Mouse (Mus musculus) midbrain, embryonic 12.5 days (tissue): Measurements from ENCODE around the gene Akap13. TPM values are rescaled to one million over a fixed set of nuclear protein-coding genes. Genes with fewer than 3 reads are reported as not detected.

Source experiments
- ATAC-seq: fragments of 200-750 bp; cut with Nextera tagmentation; 2 replicates; pipeline ENCODE4 v1.8.0; 2017; ENCODE audit warnings: low read depth, moderate TSS enrichment, moderate library complexity; ENCODE audit not compliant: low FRiP score
- H3K27ac ChIP-seq: fragments of 300-500 bp; sonication (generic); replicated peaks from 2 replicates; pipeline ENCODE4 v1.5.1; 2016; ENCODE audit warnings: mild to moderate bottlenecking
- H3K27me3 ChIP-seq: fragments of 300-500 bp; sonication (generic); 2 replicates; pipeline ENCODE4 v1.6.1; 2016; ENCODE audit warnings: mild to moderate bottlenecking
- H3K36me3 ChIP-seq: fragments of 300-500 bp; sonication (generic); 2 replicates; pipeline ENCODE4 v1.6.1; 2016
- H3K4me1 ChIP-seq: fragments of 300-500 bp; sonication (generic); 2 replicates; pipeline ENCODE4 v1.6.1; 2016
- H3K4me2 ChIP-seq: fragments of 300-500 bp; sonication (generic); replicated peaks from 2 replicates; pipeline ENCODE4 v1.6.1; 2016; ENCODE audit warnings: mild to moderate bottlenecking, moderate library complexity
- H3K4me3 ChIP-seq: fragments of 300-500 bp; sonication (generic); 2 replicates; pipeline ENCODE4 v1.5.1; 2016; ENCODE audit warnings: mild to moderate bottlenecking
- H3K9ac ChIP-seq: fragments of 300-500 bp; sonication (generic); replicated peaks from 2 replicates; pipeline ENCODE4 v1.6.1; 2016; ENCODE audit warnings: mild to moderate bottlenecking, moderate library complexity
- H3K9me3 ChIP-seq: fragments of 300-500 bp; sonication (generic); 2 replicates; pipeline ENCODE4 v1.6.1; 2016; ENCODE audit warnings: mild to moderate bottlenecking
- WGBS: fragments of 180-500 bp; shearing (Covaris S2); methylation state at CpG from one replicate; pipeline ENCODE4 v1.1.7; 2016; 5-methylcytosine and 5-hydroxymethylcytosine counted together
- polyA plus RNA-seq: library from polyadenylated mRNA; unstranded; fragments of >200 nt; fragmentation: Nextera tagmentation; extraction: Ambion mirVana; gene quantifications from 2 replicates; pipeline ENCODE4 v1.2.1, GENCODE M21; 2016

Akap13 gene
- polyA plus RNA-seq, 1 experiment from 2014 or later = 32.9 TPM

DNA sequence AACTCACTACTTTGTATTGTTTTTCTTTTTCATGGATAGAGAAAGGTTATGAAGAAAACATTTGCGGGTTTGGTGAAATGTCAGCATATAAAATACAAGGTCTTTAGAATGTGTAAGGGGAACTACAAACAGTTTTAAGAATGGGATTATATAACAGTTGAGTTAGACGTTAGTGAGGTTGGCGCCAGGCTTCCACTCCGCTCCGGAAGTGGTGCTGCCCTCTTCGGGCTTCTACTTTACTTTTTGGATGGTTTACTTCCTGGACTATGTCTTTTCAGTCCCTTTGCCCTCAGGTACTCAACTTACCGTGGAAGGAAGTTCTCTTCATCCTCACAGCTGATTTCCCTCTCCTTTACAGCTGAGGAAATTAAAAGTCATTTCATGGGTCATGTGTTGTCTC, 43.9 kb downstream of the Akap13 start:
- no peaks in the 10 kb centered on the region for H3K9me3 ChIP-seq
- H3K27me3 ChIP-seq = no peaks in the 10 kb centered on the region
- no peak overlapping the region for H3K4me3 ChIP-seq
- no peak overlapping the region for H3K9ac ChIP-seq
- H3K36me3 ChIP-seq = no peaks in the 10 kb centered on the region
- 0 out of 2 replicates have a peak, but pooled peaks cover 3% of the 10 kb centered on the region for H3K4me1 ChIP-seq
- ATAC-seq = no peak
- no peak overlapping the region for H3K4me2 ChIP-seq
- WGBS = 86% methylated on average over 7 of the region's 7 CpGs
- H3K27ac ChIP-seq = no peak overlapping the region

DNA sequence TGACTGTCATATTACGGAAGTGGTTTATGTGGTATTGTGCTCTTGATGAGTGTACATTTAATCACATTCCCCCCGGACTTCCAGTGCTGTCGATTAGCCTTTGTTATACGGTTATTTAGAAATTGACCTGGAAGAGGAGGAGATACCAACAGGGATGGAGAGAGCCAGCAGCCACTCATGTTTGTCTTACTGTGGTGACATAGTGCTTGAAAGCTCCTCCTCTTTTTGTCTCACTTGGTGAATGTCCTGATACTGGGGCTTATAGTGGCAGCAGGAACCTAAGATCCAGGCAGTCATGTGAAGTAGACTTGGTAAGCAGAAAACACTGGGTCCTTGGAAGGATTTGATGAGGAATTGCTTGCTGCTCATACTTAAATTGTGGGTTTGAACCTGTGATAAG, 44.8 kb downstream of the Akap13 start:
- H3K4me2 ChIP-seq = no peak overlapping the region
- no peak overlapping the region for H3K9ac ChIP-seq
- H3K9me3 ChIP-seq = no peaks in the 10 kb centered on the region
- 0 out of 2 replicates have a peak, but pooled peaks cover 3% of the 10 kb centered on the region for H3K4me1 ChIP-seq
- 92% methylated on average over 4 of the region's 4 CpGs for WGBS
- H3K4me3 ChIP-seq = no peak overlapping the region
- ATAC-seq = no peak
- no peak overlapping the region for H3K27ac ChIP-seq
- no peaks in the 10 kb centered on the region for H3K27me3 ChIP-seq
- no peaks in the 10 kb centered on the region for H3K36me3 ChIP-seq

DNA sequence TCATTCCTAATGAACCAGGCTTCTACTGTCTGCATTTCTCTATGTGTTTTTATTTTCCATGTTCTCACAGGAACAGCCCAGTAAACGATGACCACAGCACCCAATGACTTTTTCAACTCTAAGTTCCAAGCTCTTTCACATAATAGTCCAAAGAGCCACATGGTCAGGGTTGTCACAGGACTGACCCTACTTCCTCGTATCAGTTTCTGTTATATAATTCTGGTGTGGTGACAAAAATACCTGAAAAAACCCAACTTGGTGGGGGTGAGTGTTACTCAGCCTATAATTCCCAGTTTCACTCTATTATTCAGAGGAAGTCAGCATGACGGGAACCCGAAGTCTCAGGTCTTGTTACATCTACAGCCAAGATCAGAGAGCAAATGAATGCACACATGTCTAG, 45.5 kb downstream of the Akap13 start:
- no peak overlapping the region for H3K4me3 ChIP-seq
- no peak for ATAC-seq
- no peaks in the 10 kb centered on the region for H3K36me3 ChIP-seq
- H3K9me3 ChIP-seq = no peaks in the 10 kb centered on the region
- H3K9ac ChIP-seq = no peak overlapping the region
- H3K27me3 ChIP-seq = no peaks in the 10 kb centered on the region
- H3K27ac ChIP-seq = no peak overlapping the region
- 0 out of 2 replicates have a peak, but pooled peaks cover 3% of the 10 kb centered on the region for H3K4me1 ChIP-seq
- no peak overlapping the region for H3K4me2 ChIP-seq
- WGBS = 93% methylated on average over 4 of the region's 4 CpGs

DNA sequence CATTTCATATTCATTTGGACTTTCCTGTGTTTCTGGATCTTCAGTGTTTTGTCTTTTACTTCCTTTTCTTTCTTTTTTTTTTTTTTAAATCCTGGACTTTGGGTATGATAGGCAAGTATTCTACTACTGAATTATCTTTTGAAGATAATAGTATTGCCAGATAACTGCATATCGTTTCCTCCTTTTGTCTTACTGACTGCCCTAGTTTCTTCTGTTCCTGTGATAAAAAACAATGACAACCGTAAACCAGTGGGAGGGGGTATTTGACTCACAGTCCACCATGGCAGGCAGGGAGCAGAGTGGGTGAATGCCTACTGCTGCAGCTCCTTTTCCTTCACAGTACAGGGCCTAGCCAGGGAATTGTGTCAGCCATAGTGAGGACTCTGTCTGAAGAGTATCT, 49.2 kb downstream of the Akap13 start:
- H3K27me3 ChIP-seq = no peaks in the 10 kb centered on the region
- H3K36me3 ChIP-seq = no peaks in the 10 kb centered on the region
- 76% methylated on average over 2 of the region's 2 CpGs for WGBS
- H3K4me1 ChIP-seq = no peaks in the 10 kb centered on the region
- no peaks in the 10 kb centered on the region for H3K9me3 ChIP-seq
- no peak overlapping the region for H3K9ac ChIP-seq
- no peak for ATAC-seq
- H3K4me2 ChIP-seq = no peak overlapping the region
- H3K4me3 ChIP-seq = no peak overlapping the region
- no peak overlapping the region for H3K27ac ChIP-seq

DNA sequence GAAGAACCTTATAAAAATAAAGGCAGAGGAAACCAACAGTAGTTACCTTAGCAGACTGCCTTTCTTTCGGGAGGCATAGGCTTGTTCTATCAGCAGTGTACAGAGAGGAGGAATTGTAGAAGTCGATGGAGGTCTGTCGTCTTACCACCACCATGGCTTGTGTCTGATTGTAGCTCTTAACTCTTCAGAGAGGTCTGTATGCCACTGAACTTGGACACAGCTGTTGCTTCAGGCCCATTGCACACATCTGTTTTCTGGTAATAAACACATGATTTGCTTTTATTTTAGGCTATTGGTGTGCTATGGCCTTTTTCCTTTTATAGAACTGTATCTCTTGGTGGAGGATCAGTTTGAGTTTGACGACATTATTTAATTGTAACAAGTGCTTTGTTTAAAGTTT, 51.3 kb downstream of the Akap13 start:
- no peaks in the 10 kb centered on the region for H3K27me3 ChIP-seq
- no peak overlapping the region for H3K4me3 ChIP-seq
- no peak for ATAC-seq
- H3K4me2 ChIP-seq = no peak overlapping the region
- H3K9ac ChIP-seq = no peak overlapping the region
- no peaks in the 10 kb centered on the region for H3K4me1 ChIP-seq
- no peaks in the 10 kb centered on the region for H3K9me3 ChIP-seq
- 88% methylated on average over 4 of the region's 4 CpGs for WGBS
- no peak overlapping the region for H3K27ac ChIP-seq
- H3K36me3 ChIP-seq = no peaks in the 10 kb centered on the region

DNA sequence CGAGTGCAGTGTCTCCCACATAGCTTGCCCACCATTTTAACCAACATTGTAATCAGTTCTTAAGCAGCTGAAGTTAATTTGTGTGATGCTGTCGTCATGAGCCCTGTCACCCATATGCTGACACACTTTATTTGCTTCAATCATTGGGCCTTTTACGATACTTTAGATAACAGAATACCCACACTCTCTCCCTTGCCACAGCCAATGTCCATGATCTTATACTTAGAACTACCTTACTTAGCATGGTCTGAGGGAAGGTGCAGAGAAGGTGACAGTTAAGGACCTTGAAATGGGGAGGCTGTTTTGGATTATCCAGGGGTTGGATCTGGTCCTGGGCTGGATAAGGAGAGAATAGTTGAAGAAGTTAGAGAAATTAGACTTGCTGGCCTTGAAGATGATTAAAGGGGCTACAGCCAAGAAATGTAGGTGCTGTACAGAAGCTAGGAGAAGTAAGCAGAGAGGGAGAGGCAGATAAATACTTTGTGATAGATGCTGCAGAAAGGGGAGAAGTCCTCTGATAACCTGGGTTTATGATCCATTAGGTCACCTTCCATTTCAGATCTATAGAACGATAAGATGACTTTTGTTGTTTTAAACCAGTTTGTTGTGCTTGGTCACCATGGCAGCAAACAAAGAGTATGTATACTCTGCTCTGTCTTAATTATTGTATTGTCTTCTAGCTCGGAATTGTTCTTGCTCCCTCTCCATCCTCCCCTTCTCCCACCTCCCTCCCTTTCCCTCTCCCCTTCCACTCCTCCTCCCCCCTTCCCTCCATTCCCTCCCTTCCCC, 53.9 kb downstream of the Akap13 start:
- no peak overlapping the region for H3K4me3 ChIP-seq
- H3K36me3 ChIP-seq = no peaks in the 10 kb centered on the region
- no peak for ATAC-seq
- H3K9me3 ChIP-seq = no peaks in the 10 kb centered on the region
- no peak overlapping the region for H3K4me2 ChIP-seq
- H3K9ac ChIP-seq = no peak overlapping the region
- WGBS = 75% methylated on average over 5 of the region's 5 CpGs
- no peaks in the 10 kb centered on the region for H3K27me3 ChIP-seq
- H3K4me1 ChIP-seq = no peaks in the 10 kb centered on the region
- no peak overlapping the region for H3K27ac ChIP-seq

DNA sequence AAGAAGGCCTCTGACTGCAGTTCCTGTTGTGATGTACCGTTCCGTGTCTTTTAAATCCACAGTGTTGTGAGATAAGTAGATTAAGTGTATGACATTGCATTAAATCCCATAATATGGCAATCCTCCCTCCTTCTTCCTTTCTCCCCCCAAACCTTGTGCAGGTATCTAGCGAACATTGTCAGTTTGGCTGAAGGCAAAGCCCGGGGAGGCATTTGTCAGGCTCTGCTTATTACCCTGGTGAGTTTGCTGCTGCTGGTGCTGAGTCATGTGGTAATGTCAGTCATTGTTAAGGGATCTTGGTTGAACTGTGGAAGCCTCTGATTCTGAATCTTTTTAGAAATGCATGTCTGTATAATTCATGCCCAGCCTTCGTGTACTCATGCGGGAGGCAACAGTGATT, 60.1 kb downstream of the Akap13 start:
- WGBS = 85% methylated on average over 6 of the region's 6 CpGs
- ATAC-seq = no peak
- Histone ChIP-seq H3K27ac (no peak overlapping the region), H3K4me3 (no peak overlapping the region), H3K36me3 (no peaks in the 10 kb centered on the region), H3K27me3 (no peaks in the 10 kb centered on the region), H3K4me1 (peaks cover 1% of the 10 kb centered on the region), H3K9ac (no peak overlapping the region), H3K4me2 (no peak overlapping the region), H3K9me3 (no peaks in the 10 kb centered on the region)

DNA sequence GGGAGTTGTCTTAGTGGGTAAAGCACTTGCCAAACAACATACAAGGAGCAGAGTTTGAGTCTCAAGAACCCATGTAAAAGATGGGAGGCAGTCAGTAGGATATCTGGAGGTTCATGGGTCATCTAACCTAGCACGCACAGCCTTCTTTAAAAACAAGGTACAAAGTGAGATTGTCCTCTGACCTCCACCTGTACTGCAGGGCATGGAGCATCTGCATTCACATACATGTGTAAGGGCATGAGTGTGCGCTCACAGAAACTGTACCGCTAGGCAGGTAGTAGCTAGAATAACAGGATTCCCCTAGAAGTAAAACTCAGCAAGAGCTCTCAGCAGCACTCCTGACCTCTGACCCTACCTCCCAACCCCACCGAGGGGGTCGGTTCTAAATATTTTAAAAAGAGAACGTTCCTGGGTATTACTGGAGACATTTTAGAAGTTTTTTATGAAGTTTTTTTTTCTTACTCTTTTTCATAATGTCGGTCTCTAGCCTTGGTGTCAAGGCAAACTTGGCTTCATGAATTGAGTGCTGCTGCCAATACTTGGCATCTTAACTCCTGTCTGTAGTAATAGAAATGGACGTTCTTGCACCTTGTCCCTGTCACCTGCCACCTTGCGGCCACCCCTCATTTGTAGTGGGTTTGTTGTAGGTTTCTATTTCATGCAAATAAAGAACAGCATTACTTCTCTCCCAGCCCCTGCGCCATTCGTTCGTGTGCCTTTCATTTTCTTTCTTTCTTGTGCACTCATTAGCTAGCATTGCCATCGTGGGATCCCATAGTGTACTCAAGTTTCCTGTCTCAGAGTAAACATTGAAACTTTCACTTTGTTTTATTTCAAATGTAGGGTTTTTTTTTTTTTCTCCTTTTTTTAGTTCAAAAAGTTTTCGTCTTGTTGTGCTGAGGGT, 61.6 kb downstream of the Akap13 start:
- H3K4me3 ChIP-seq = no peak overlapping the region
- H3K9me3 ChIP-seq = no peaks in the 10 kb centered on the region
- H3K36me3 ChIP-seq = no peaks in the 10 kb centered on the region
- H3K9ac ChIP-seq = no peak overlapping the region
- H3K27ac ChIP-seq = no peak overlapping the region
- no peak for ATAC-seq
- WGBS = 86% methylated on average over 14 of the region's 14 CpGs
- H3K27me3 ChIP-seq = no peaks in the 10 kb centered on the region
- peaks cover 9% of the 10 kb centered on the region for H3K4me1 ChIP-seq
- H3K4me2 ChIP-seq = no peak overlapping the region

DNA sequence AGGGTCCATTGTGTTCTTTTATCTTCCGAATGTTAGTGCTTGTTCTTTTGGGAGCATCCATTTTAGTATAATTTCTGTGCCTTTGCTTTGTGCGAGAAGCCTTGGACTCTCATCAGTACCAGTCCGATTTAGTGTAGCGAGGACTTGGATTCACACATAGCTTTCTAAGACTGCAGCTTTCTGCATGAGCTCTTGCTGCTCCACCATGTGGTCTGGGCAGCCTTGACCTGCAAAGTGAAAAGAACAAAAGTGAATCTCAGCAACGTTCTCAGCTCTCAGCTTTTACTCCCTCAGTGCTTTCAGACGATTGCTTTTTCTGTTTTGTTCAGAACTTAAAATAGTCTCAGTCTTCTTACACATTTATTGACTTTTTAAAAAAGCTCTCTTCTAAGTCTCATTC, 65.2 kb downstream of the Akap13 start:
- Histone ChIP-seq H3K27ac (no peak overlapping the region), H3K4me3 (no peak overlapping the region), H3K9me3 (no peaks in the 10 kb centered on the region), H3K4me2 (no peak overlapping the region), H3K4me1 (peaks cover 9% of the 10 kb centered on the region), H3K36me3 (no peaks in the 10 kb centered on the region), H3K27me3 (no peaks in the 10 kb centered on the region), H3K9ac (no peak overlapping the region)
- no peak for ATAC-seq
- WGBS = 35% methylated on average over 6 of the region's 6 CpGs

DNA sequence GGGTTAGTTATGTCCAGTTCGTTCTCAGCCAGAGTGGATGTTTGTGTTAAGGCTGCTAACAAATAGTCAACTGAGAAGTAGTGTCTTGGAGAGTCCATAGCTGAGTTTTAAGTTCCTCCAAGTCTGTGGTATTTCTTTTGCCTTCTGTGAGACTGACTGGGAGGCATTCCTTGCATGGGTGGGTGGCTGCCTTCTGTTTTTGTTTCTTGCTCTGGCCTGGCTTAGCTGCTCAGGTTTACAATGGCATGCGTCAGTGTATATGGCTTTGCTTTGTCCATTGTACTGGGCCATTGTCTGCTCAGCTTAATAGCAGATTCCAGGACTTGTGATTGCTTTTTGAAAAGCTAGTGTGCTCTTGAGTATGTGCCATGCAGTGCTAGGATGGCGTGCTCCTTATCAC, 65.9 kb downstream of the Akap13 start:
- H3K9me3 ChIP-seq = no peaks in the 10 kb centered on the region
- no peaks in the 10 kb centered on the region for H3K36me3 ChIP-seq
- WGBS = 23% methylated on average over 3 of the region's 3 CpGs
- no peak overlapping the region for H3K4me3 ChIP-seq
- ATAC-seq = no peak
- H3K9ac ChIP-seq = no peak overlapping the region
- H3K27me3 ChIP-seq = no peaks in the 10 kb centered on the region
- no peak overlapping the region for H3K27ac ChIP-seq
- H3K4me2 ChIP-seq = no peak overlapping the region
- H3K4me1 ChIP-seq = peaks cover 9% of the 10 kb centered on the region

DNA sequence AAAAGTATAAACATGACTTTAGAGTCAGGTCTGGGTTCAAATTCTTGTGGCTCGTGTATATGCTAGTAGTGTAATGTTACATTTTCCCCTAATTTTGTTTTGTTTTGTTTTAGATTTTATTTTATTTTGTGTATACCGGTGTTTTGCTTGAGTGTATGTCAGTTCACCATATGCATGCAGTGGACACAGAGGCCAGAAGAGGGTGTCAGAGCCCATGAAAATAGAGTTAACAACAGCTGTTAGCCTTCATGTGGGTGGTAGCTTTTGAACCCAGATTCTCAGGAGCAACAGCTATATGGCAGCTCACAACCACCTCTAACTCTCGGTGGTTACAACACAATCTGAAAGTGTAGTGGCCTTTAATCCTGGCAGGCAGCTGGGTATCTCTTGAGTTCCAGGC, 66.9 kb downstream of the Akap13 start:
- no peaks in the 10 kb centered on the region for H3K36me3 ChIP-seq
- H3K4me2 ChIP-seq = no peak overlapping the region
- no peak overlapping the region for H3K27ac ChIP-seq
- no peak overlapping the region for H3K4me3 ChIP-seq
- WGBS = 85% methylated on average over 3 of the region's 3 CpGs
- no peak overlapping the region for H3K9ac ChIP-seq
- no peaks in the 10 kb centered on the region for H3K9me3 ChIP-seq
- no peaks in the 10 kb centered on the region for H3K27me3 ChIP-seq
- no peak for ATAC-seq
- peaks cover 9% of the 10 kb centered on the region for H3K4me1 ChIP-seq

DNA sequence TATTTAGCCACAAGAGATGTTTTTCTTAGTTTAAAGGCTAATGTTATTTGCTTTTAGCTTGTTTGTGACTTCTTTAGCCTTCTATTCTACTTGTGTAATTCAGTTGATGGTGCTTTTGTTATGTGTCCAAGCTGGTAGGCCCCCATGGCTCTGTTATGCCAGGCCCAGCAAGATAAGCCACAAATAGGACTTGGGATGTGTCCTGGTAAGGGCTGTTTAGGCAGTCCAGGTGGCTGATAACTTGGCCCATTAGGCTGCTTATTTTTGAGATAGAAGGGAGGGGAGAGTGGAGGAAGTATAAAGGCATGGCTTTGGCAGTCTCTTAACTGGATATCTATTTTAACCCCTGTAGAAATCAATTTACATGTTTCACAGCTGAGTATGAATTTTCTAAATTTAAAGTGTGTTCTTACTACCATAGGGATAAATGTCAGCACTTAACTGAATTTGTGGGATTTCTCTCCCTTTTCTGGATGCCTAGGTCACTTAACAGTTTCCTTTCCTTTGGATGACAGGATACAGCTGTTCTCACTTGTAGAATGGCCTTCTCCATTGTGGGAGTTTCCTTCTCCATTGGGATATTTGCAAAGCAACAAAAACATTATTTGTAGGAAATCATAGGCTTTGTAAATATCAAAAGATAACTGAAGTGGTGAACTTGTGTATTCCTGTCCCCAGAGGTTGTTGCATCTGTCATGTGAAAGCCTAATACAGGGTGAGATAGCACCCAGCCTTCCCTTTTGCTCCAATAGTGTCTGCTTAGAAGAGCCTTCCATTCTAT, 69.6 kb downstream of the Akap13 start:
- Histone ChIP-seq H3K36me3 (no peaks in the 10 kb centered on the region), H3K27me3 (no peaks in the 10 kb centered on the region), H3K4me2 (no peak overlapping the region), H3K27ac (no peak overlapping the region), H3K9me3 (no peaks in the 10 kb centered on the region), H3K4me3 (no peak overlapping the region), H3K4me1 (peaks cover 11% of the 10 kb centered on the region), H3K9ac (no peak overlapping the region)
- no peak for ATAC-seq
